Mouse (Mus musculus): ENCODE data around the gene Baiap2l1. TPM values are rescaled to one million over a fixed set of nuclear protein-coding genes. Genes with fewer than 3 reads are reported as not detected.

The Baiap2l1 gene
- polyA plus RNA-seq, 1 experiment, result 5.1 TPM

GRCm38 (mm10) chr5:144223899-144224816 is 133.8 kb downstream of the Baiap2l1 start:
- Histone ChIP-seq H3K27ac (ENCODE audit: insufficient read depth, low read length) (peak overlapping the region; percentile 15; the same call in 1 of the 2 replicates), H3K4me3 (ENCODE audit: insufficient read depth, low read length) (peak overlapping the region; percentile 82), H3K4me1 (ENCODE audit: control insufficient read depth, insufficient read depth, low read length) (no peaks in the 10 kb centered on the region)
- TF ChIP-seq POLR2A (IDR thresholded peaks at IDR 0.05; ENCODE audit: low read depth, low read length) (no peak), CTCF (IDR thresholded peaks at IDR 0.05; ENCODE audit: borderline replicate concordance, insufficient read depth, low read length) (no peak)

GRCm38 (mm10) chr5:144223503-144223862 is 134.4 kb downstream of the Baiap2l1 start, which contains the start of gene Tecpr1:
Gene Tecpr1, minus strand, starts transcription at chr5:144223615.
- TF ChIP-seq POLR2A (IDR thresholded peaks at IDR 0.05; ENCODE audit: low read depth, low read length) (peak; percentile 93), CTCF (IDR thresholded peaks at IDR 0.05; ENCODE audit: borderline replicate concordance, insufficient read depth, low read length) (no peak)
- Histone ChIP-seq H3K4me3 (ENCODE audit: insufficient read depth, low read length) (peak within 1 kb of the TSS; percentile 87), H3K27ac (ENCODE audit: insufficient read depth, low read length) (peak within 1 kb of the TSS; percentile 15; the same call in 1 of the 2 replicates), H3K4me1 (ENCODE audit: control insufficient read depth, insufficient read depth, low read length) (no peaks in the 10 kb centered on the region)

- no peak for TF ChIP-seq CTCF (IDR thresholded peaks at IDR 0.05; ENCODE audit: borderline replicate concordance, insufficient read depth, low read length)
- TF ChIP-seq POLR2A (IDR thresholded peaks at IDR 0.05; ENCODE audit: low read depth, low read length), result no peak; the same call in 1 of the 2 replicates
- H3K4me3 ChIP-seq (ENCODE audit: insufficient read depth, low read length), result peak overlapping the region; percentile 87
- no peak overlapping the region for H3K27ac ChIP-seq (ENCODE audit: insufficient read depth, low read length)
- no peaks in the 10 kb centered on the region for H3K4me1 ChIP-seq (ENCODE audit: control insufficient read depth, insufficient read depth, low read length)
Observed at GRCm38 (mm10) chr5:144222811-144223502, 135.0 kb downstream of the Baiap2l1 start.

- H3K4me1 ChIP-seq (ENCODE audit: control insufficient read depth, insufficient read depth, low read length), result no peaks in the 10 kb centered on the region
- no peak overlapping the region for H3K4me3 ChIP-seq (ENCODE audit: insufficient read depth, low read length)
- no peak for TF ChIP-seq POLR2A (IDR thresholded peaks at IDR 0.05; ENCODE audit: low read depth, low read length)
- TF ChIP-seq CTCF (IDR thresholded peaks at IDR 0.05; ENCODE audit: borderline replicate concordance, insufficient read depth, low read length), result no peak
- no peak overlapping the region for H3K27ac ChIP-seq (ENCODE audit: insufficient read depth, low read length)
Observed at GRCm38 (mm10) chr5:144221305-144221704, 136.6 kb downstream of the Baiap2l1 start.

GRCm38 (mm10) chr5:144219936-144220335 is 138.0 kb downstream of the Baiap2l1 start:
- H3K27ac ChIP-seq (ENCODE audit: insufficient read depth, low read length), result no peak overlapping the region
- no peak overlapping the region for H3K4me3 ChIP-seq (ENCODE audit: insufficient read depth, low read length)
- no peak for TF ChIP-seq POLR2A (IDR thresholded peaks at IDR 0.05; ENCODE audit: low read depth, low read length)
- TF ChIP-seq CTCF (IDR thresholded peaks at IDR 0.05; ENCODE audit: borderline replicate concordance, insufficient read depth, low read length), result no peak
- no peaks in the 10 kb centered on the region for H3K4me1 ChIP-seq (ENCODE audit: control insufficient read depth, insufficient read depth, low read length)

GRCm38 (mm10) chr5:144219306-144219705 is 138.6 kb downstream of the Baiap2l1 start:
- Histone ChIP-seq H3K27ac (ENCODE audit: insufficient read depth, low read length) (no peak overlapping the region), H3K4me3 (ENCODE audit: insufficient read depth, low read length) (no peak overlapping the region), H3K4me1 (ENCODE audit: control insufficient read depth, insufficient read depth, low read length) (no peaks in the 10 kb centered on the region)
- no peak for TF ChIP-seq CTCF (IDR thresholded peaks at IDR 0.05; ENCODE audit: borderline replicate concordance, insufficient read depth, low read length)
- TF ChIP-seq POLR2A (IDR thresholded peaks at IDR 0.05; ENCODE audit: low read depth, low read length), result no peak

- TF ChIP-seq POLR2A (IDR thresholded peaks at IDR 0.05; ENCODE audit: low read depth, low read length), result no peak
- TF ChIP-seq CTCF (IDR thresholded peaks at IDR 0.05; ENCODE audit: borderline replicate concordance, insufficient read depth, low read length), result no peak
Observed at GRCm38 (mm10) chr5:144218061-144218460, 139.9 kb downstream of the Baiap2l1 start.

GRCm38 (mm10) chr5:144215992-144216391 is 141.9 kb downstream of the Baiap2l1 start:
- TF ChIP-seq CTCF (IDR thresholded peaks at IDR 0.05; ENCODE audit: borderline replicate concordance, insufficient read depth, low read length), result no peak
- no peak for TF ChIP-seq POLR2A (IDR thresholded peaks at IDR 0.05; ENCODE audit: low read depth, low read length)
- no peak overlapping the region for H3K27ac ChIP-seq (ENCODE audit: insufficient read depth, low read length)
- H3K4me3 ChIP-seq (ENCODE audit: insufficient read depth, low read length), result no peak overlapping the region

More at GRCm38 (mm10) chr5:144218061-144218460, 139.9 kb downstream of the Baiap2l1 start:
- H3K4me1 ChIP-seq (ENCODE audit: control insufficient read depth, insufficient read depth, low read length), result no peaks in the 10 kb centered on the region
- H3K4me3 ChIP-seq (ENCODE audit: insufficient read depth, low read length), result no peak overlapping the region
- no peak overlapping the region for H3K27ac ChIP-seq (ENCODE audit: insufficient read depth, low read length)

More at GRCm38 (mm10) chr5:144215992-144216391, 141.9 kb downstream of the Baiap2l1 start:
- H3K4me1 ChIP-seq (ENCODE audit: control insufficient read depth, insufficient read depth, low read length), result no peaks in the 10 kb centered on the region

Other genes with a start within 250 kb of the Baiap2l1 start
- not detected in 2 replicates for gene Bhlha15, start 167.8 kb downstream of the Baiap2l1 start, polyA plus RNA-seq (2011; ENCODE audit: insufficient read length, low read depth, missing spikeins)
- 15.1 and 15.7 TPM in 2 replicates for gene Tecpr1, start 134.5 kb downstream of the Baiap2l1 start, polyA plus RNA-seq (2011; ENCODE audit: insufficient read length, low read depth, missing spikeins)
- 90.6 and 104 TPM in 2 replicates for gene Bri3, start 113.7 kb downstream of the Baiap2l1 start, polyA plus RNA-seq (2011; ENCODE audit: insufficient read length, low read depth, missing spikeins)
- gene Nptx2, start 187.8 kb upstream of the Baiap2l1 start, polyA plus RNA-seq (2011; ENCODE audit: insufficient read length, low read depth, missing spikeins), result 9.9 and 11.5 TPM in 2 replicates